Mouse (Mus musculus) layer of hippocampus, postnatal 36 days (tissue): ENCODE measurements around the gene Prss54. TPM values are rescaled to one million over a fixed set of nuclear protein-coding genes. Genes with fewer than 3 reads are reported as not detected.
"Not testable (repeated sequence)": the region's sequence is repeated elsewhere in the genome, so short reads cannot be mapped to it uniquely, and the experiment has no call there.

Experiments
- DNase-seq, 2 experiments: peaks; one replicate each; pipeline ENCODE4 v3.0.0; 2022
- total RNA-seq, 2 experiments: library from RNA; stranded (reverse); gene quantifications; 2 replicates each; pipeline ENCODE4 v1.2.3; 2021

Gene Prss54
- total RNA-seq: not detected

DNA sequence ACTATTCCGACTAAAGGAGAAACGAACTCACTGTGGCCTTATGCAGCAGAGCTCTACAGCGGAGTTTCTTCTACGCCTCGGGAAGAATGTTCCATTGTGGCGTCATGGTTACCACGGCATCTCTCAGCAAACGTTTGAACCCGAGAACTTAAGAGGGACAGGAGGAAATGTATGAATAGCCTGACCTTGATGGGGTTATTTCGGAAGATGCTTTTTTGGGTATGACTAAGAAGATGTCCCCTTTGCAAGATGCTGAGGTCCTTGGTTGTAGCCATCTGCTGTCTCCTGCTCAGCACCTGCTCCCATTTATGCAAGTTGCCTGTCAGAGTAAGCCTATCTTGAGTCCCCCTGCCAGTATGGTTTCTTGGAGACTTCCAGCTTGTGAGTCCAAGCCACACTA lies at the start of gene Prss54:
Gene Prss54 (minus strand): TSS at position 101 of the 400 bp plus-strand sequence.
- DNase-seq: no peak

DNA sequence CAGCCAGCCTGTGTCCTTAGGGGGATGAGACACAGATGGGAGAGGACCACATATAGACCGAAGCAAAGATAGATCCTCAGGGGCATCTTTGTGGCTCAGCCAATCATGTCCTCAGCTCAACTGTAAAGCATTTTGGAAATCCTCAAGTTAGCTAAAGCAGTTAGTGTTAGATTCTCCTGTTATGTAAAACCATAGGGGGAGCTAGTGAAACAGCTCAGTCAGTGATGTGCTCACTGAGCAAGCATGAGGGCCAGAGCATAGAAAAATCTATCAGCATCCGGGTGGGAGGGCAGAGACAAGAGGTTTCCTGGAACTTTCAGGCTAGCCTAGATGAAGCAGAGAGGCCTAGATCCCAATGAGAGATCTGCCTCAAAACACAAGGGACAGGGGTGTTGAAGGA lies 48.7 kb upstream of the Prss54 start:
- no peak for DNase-seq

DNA sequence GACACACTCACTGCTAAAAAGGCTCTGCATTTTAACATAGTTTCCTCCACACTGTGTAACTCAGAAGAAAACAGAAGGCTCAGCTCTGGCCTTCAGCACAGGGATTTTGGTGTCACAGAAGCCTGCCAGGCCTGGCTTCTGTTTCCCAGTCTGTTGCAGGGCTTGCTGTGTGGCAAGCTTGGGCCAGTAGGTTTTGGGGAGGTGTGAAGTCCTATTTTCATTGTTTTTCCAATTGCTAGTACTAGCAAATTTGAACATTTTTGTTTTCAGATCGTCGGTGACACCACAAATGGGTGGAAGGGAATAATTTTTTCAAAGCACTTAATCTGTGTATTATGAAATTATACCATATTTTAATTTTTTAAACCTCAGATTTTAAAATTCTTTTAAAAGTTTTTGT lies 43.9 kb upstream of the Prss54 start:
- peak in 1 of 2 experiments; percentile 40 for DNase-seq

DNA sequence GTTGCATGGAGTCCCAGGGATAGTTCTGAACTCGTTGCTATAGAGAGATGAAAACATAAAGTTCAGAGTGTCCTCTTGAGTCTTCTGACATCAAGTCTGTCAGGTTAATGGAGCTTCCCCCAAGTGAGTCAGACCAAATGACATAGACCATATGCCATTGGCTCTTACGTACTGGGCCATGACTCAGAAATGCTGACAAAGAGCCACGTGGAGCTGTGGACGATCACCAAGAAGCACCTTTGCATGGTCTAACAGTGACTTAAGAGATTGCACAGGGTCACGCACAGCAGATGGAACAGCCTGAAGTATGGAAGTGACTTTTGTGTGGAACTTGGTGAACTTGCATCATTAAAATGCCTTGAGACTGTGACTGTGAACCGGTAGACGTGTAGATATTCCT lies 40.2 kb upstream of the Prss54 start:
- DNase-seq: no peak

DNA sequence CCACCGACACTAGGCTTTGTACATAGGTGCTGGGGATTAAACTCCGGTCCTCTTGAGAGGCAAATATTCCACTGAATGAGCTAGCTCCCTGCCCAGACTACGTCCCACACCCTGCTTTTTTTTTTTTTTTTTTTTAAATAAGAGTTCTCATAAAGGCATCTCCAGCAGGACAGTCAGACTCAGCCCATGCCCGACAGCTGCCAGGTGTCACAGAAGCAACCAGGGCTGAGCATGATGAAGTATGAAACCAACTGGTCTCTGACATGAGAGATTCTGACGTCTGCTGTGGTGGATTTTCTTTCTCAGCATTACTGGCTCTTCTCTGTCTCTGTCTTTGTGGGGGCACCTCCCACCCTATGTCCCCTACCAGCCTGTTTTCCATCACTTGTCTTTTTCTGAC lies 35.6 kb upstream of the Prss54 start:
- DNase-seq: no peak

DNA sequence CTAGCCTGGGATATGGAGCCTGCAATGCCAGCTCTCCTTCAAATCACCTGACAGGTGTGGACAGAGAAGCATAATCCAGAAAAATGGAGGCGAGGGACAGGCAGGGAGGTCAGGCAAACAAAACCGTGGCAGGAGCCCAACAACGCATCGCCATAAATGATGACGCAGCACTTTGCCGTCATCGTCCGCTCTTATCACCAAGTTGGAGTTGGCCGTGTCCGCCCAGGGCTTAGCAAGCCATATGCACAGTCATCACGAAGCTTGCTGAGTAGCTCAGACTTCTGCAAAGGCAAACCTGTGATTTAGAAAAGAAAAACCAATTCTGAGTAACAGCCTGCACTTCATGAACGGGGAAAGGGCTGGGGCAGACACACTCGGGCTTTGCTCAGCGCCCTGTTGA lies 34.6 kb upstream of the Prss54 start:
- no peak for DNase-seq

DNA sequence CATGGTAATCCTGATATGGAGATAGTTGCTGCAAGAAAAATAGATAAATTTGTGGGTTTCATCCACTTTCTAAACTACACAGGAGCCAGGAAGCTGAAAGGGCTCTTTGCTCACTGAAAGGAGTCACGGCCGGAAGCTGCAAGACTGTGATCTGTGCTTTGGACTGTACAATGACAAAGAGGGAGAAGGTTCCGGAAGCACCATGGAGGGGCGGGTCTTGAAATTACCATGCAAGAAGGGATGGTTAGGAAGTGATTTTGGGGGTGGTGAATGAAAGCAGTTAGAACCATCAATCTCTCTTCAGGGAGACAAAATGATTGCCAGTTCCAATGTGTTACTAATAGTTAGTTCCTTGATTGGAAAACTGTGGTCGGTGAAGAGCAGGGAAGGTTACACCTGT lies 33.3 kb upstream of the Prss54 start:
- no peak for DNase-seq

DNA sequence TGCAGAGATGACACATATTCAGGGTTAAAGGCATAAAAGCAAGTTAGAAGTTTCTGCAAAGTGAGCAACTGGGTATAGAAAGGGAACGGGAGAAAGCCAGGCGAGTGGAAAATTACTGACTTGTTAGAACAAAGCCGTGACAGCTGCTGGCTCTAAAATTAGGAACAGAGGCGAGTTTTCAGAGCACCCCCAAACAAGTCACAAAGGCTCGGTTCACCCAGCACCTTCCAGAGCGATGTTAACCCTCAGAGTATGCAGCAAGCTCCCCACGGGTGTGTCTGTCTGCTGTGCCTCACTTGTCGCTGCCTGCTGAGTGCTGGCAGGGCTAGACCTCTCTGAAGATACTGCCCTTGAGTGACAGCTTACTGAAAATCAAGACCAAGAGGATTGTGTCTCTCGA lies 31.1 kb upstream of the Prss54 start:
- peak; percentile 54 to 57 for DNase-seq

DNA sequence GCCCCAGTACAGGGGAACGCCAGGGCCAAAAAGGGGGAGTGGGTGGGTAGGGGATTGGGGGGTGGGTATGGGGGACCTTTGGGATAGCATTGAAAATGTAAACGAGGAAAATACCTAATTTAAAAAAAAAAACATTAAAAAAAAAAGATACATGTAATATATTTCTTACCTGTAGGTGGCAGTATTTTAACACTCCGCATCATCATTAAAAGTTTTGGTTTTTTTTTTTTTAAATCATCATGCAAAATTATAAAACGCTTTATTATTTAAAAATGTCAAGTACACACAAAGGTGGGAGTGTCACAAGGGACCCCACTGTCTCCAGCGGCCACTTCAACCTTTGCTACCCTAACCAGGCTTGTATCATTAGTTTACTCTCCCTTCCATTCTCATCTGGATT lies 30.4 kb upstream of the Prss54 start:
- not testable (repeated sequence) for DNase-seq

DNA sequence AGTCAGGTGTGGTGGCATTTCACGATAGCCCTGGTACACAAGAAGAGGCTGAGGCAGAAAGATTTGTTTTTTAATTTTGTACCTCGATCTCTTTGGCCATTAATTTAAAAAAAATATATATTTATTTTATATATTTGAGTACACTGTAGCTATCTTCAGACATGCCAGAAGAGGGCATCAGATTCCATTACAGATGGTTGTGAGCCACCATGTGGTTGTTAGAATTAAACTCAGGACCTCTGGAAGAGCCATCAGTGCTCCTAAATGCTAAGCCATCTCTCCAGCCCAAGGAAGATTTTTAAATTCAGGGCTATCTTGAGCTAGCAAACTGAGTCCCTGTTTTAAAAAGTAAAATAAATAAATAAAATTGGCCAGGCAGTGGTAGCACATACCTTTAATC lies 26.0 kb upstream of the Prss54 start:
- no peak for DNase-seq

DNA sequence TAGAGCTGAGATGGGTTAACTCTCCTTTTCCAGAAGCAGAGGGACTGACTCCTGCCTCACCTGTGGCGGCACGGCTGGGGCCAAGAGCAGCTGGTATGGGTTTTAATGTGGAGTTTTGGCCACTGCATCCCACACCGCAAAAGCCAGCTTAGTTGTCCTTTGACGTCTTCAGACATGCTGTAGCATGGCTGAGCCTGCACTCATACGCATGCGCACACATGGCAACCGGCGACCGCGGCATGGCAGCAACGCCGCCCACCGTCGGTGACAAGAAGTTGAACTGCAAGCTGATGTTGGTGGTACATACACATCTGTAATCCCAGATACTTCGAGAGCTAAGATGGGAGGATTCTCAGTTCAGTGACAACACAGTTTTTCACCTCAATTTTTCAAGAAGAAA lies 25.2 kb upstream of the Prss54 start:
- DNase-seq: no peak

DNA sequence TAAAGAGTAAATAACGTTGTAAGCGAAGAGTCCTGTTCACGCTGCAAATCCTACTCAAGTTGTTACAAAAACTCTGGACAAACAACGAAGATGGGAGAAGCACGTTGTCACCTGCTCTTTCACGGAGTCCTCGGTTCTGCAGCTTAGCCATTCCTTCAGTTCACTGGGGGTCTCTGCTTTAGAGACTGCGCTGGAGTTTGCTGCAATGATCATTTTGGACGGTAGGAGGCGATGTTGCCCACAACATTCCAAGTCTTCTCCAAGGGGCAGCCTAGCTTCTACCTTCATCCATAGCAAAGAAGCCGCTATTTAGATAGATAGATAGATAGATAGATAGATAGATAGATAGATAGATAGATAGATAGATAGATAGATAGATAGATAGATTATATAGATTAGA lies 23.7 kb upstream of the Prss54 start:
- DNase-seq: peak; percentile 70 to 73

DNA sequence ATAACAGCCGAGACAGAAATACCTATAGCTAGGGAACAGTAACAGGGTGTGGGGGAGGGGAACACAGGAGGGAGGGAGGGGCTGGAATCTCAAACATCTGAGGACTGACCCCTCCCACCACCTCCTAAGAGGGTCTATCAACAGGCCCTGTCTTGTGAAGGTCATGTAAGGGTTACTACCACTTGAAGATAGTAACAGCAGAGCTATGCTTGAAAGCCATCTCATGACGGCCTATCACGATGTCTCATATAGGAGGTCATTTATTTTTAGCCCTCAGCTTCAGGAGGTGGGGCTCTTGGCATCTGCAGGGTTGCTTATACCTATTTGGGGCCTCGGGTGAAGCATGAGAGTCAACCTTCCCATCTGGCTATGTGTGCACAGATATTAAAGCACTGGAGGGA lies 20.7 kb upstream of the Prss54 start:
- DNase-seq: no peak

DNA sequence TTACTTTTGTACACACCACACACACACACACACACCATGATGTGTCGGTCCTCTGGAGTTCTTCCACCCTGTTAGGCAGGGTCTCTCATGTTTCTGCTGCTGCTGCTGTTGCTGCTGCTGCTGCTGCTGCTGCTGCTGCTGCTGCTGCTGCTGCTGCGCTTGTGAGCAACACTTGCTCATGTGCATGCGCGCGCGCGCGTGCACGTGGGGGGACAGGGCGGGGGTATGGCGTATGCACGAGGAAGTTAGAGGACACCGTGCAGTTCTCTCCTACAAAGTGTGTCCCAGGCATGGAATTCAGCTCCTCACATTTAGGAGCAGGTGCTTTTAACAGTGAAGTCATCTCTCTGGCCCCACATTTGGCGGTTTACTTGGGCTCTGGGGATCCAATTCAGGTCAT lies 19.0 kb upstream of the Prss54 start:
- DNase-seq: no peak

DNA sequence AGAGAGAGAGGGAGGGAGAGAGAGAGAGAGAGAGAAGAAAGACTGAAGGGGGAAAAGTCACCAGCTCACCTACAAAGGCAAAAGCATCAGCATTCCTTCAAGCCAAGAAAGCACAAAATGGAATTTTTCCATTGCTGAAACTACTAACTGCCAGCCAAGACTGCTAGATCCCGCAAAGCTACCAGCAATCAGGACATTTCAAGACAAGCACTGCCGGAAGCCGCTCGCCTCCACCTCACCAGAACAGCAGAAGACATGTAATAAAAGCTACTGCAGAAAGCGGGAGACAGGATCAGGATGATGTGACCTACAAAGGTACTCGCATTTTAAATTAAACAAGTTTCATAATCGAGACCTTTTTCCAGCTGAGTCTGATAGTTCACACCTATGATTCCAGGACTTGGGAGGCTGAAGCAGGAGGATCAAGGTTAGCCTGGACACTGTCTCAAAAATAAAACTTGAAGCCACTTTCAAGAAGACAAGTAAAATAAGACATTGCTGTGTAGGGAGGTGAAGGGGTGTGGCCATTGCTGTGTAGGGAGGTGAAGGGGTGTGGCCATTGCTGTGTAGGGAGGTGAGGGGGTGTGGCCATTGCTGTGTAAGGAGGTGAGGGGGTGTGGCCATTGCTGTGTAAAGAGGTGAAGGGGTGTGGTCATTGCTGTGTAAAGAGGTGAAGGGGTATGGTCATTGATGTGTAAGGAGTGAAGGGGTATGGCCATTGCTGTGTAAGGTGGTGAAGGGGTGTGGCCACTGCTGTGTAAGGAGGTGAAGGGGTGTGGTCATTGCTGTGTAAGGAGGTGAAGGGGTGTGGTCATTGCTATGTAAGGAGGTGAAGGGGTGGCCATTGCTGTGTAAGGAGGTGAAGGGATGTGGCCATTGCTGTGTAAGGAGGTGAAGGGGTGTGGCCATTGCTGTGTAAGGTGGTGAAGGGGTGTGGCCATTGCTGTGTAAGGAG lies 17.6 kb upstream of the Prss54 start:
- DNase-seq: no peak

DNA sequence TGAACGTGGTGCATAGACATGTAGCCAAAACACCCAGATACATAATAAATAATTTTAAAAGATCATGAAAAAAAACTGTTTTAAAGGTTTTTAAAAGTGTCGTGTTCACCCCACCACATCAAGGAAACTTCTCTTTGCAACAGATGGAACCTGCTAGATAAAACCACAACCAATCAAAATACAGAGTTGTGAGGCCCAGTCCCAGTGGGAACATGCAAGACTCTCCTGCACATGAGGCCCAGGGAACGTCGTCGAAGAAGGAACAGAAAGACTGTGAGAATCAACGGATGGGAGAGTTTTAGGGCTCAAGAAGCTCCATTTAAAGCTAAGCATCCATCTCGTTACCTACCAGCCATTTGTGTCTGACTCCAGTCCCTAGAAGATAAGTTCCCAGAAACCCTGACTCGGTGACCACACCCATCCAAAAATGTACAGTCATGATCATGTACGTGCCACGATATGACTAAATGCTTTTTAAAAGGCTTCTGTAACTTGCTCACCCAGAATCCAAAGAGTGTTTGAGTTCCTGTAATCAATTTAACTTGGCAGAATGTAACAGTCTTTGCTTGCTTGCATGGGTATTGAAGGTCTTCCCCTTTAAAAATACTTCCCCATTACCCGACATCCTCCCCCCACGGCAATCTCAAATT lies 16.1 kb upstream of the Prss54 start:
- no peak for DNase-seq

DNA sequence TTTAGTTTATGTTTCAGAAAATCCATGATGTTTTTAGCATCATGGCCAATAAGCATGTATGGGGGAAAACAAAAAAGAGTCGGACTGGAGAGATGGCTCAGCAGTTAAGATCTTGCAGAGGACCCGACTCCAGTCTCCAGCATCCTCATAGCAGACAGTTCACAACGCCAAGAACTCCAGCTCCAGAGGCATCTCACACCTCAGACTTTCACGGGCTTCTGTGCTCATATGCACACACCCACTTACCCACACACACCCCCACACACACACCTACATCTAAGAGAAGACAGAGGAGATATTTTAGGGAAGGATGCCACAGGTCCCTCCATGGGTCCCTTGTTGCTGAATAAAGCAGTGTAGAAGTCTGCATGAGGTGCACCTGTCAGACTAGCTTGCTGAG lies 14.4 kb upstream of the Prss54 start:
- no peak for DNase-seq

DNA sequence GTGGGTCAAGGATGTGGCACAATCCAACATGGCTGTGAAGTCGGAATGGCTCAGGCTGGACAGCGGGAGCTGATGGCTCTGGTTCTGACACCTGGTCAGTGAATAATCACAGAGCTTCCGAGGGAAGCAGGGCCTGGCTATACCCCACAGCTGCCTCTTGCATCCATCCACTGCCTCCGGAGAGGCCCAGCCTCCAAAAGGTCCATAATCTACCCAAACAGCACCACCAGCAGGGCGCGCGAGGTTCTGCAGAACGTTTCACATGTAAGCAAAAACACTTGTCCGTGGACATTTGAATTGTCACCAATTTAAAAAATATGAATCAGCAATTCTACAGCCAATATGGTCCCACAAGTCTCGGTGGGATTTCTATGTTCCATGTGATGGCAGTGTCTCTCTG lies 13.1 kb upstream of the Prss54 start:
- DNase-seq: no peak

DNA sequence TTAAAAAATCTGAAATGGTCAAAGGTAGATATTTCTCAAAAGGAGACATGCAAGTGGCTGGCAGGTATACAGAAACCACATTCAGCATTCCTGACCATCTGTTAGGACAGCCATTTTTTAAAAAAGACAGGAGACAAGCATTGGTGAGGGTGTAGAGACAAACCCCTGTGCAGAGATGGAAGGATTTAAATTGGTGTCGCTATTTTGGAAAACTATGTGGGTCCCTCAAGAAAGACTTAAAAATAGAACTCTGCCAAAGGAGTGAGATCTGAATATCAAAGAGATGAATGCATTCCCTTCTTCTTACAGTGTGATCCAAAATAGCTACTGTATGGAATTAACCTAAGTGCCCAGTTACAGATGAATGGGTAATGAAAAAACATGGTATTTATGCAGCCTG lies 11.2 kb upstream of the Prss54 start:
- no peak for DNase-seq

DNA sequence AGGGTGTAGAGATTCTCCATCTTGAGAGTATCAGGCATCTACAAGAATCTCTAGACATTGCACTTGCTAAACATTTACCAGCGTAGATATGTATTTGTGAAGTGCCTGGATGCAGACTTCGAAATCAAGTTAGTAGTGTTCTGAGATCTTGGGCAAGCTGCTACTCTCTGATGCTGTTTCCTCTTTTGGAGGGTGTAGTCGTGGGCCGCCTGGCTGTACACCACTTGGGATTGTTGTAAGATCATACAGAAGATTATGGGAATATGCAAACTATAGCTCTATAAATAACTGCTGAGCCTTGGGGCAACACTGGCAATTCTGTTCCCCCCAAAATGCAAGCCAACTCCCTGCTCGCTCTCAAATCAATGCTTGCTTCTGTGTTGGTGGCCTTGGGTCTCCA lies 3.0 kb downstream of the Prss54 start:
- DNase-seq: no peak

DNA sequence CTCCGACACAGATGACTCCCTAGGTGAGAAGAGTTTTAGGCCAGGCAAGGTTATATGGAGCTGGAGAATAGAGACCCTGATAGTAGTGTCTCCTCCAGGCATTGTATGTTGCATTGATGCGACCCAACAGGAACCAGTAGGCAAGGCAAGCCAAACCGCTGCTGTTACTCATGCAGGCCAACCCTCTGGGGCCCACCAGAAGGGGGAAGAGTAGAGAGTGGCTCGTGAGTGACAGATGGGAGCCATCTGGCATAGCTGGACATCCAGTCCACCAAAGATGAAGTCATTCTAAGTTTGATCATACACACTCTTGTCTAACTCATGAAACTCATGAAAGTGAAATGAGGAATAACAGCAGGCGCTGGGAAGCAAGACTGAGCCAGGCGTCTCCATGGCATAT lies 9.3 kb downstream of the Prss54 start:
- DNase-seq: no peak

DNA sequence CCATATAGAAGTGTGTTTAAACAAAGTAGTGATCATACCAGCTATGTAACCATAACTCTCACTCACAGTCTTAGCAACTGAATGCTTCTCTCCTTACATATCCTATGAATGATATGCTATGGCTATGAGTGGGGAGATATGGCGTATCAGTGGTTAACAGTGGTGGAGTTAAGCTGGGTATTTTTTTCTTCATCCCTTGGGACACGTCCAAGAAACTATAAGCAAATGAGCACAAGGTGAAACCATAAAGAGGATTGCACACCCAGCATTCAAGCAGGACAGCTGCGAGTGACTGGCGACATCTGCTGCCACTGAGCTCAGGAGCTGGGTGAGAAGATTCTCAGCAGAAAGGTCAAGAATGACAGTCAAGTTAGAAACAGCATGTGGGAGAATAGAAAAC lies 9.9 kb downstream of the Prss54 start:
- no peak for DNase-seq

DNA sequence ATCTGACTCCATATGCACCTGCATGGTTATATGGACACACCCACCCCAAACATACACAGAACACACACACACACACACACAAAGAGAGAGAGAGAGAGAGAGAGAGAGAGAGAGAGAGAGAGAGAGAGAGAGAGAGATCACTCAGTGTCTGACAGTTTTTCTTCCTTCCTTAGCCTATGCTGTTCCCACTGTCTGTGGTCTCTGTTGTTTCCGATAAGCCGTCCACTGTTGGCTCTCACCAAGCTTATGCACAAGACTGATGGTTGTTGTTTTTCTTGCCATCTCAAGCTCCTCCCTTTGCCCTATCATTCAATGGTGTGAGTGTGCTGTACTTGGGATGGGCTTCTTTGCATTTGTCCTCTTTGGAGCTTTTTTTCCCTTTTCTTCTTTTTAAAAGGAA lies 20.2 kb downstream of the Prss54 start:
- DNase-seq: no peak

DNA sequence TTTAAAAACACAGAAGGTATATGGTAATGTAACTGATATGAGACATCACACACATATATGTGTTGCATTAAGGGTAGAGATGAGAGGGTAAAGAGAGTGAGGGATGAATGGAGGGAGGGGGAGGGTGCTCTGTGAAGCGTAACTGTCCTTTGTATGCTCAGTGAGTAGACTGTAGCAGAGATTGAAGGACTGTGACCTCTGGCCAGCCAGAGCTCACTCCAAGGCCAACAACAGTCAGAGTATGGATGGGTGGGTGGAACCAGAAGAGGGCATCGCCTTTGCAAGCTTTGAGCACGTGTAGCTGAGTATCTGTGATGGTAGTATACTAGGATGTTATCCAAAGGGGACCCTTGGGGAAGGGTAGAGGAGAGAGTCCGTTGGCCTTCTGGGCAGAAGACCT lies 24.6 kb downstream of the Prss54 start:
- no peak for DNase-seq
